28 mouse cellular contexts compared by ENCODE assay signal in the genomic region with DNA sequence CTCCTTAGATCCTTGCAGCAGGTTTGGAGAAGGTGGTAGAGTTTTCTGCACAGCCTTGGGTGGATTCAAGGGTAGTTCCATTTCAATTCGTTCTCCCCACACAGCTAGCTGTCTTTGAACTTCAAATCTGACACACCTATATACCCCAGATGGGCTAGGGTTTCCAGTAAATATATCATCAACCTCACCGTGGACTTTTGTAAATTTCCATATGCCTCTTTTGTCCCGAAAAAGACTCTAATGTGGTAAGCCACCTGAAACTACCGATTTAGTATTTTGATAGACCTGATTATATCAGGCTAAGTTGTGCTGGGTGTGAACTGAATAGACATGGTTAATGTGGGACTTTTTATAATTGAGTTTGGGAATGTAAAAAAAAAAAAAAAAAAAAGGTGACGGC. TPM values are rescaled to one million over a fixed set of nuclear protein-coding genes. Genes with fewer than 3 reads are reported as not detected.
DNase-seq lines count a peak whose midpoint lies in the region; ATAC-seq and TF ChIP-seq lines count a peak whose summit lies in the region.
"Had no signal": no experiment of that assay in that cellular context is flagged by ENCODE, and none has a peak within 500 bp of the region (broad histone marks: within the 10 kb centered on the region; RNA-seq: fewer than 3 reads in every experiment).

No protein-coding gene starts in this region.

- H3K9me3 ChIP-seq in heart, embryonic 16.5 days (replicated peaks; ENCODE audit: control insufficient read depth, low read length), result no peaks in the 10 kb centered on the region
- H3K9me3 ChIP-seq: embryonic facial prominence, embryonic 13.5 days; embryonic facial prominence, embryonic 15.5 days; forebrain, embryonic 10.5 days; forebrain, embryonic 12.5 days had no signal

- H3K4me2 ChIP-seq in heart, embryonic 16.5 days (ENCODE audit: low read depth, low read length), result no peak overlapping the region
- H3K4me2 ChIP-seq: embryonic facial prominence, embryonic 13.5 days; embryonic facial prominence, embryonic 15.5 days; forebrain, embryonic 12.5 days had no signal

- no peak for ATAC-seq in heart, embryonic 16.5 days (replicated peaks; ENCODE audit: extremely low read depth, insufficient read depth, low FRiP score)
- peak; percentile 19 for ATAC-seq in activated CD4-positive, CD25-positive, alpha-beta regulatory T cell, adult 4 months
- ATAC-seq: forebrain, embryonic 14.5 days; forebrain, embryonic 16.5 days; Patski had no signal

- no peaks in the 10 kb centered on the region for H3K4me1 ChIP-seq in heart, embryonic 16.5 days (ENCODE audit: control insufficient read depth, insufficient read depth, low read length)
- peaks cover 38% of the 10 kb centered on the region for H3K4me1 ChIP-seq in thymus, adult 2 months (replicated peaks; ENCODE audit: control insufficient read depth, insufficient read depth, low read length)
- H3K4me1 ChIP-seq: embryonic facial prominence, embryonic 13.5 days; embryonic facial prominence, embryonic 15.5 days had no signal

- no peak overlapping the region for H3K9ac ChIP-seq in heart, embryonic 16.5 days (ENCODE audit: low read length)
- H3K9ac ChIP-seq: embryonic facial prominence, embryonic 13.5 days; embryonic facial prominence, embryonic 15.5 days; forebrain, embryonic 12.5 days had no signal

- H3K27me3 ChIP-seq in heart, embryonic 16.5 days (ENCODE audit: control insufficient read depth, insufficient read depth, low read length), result no peaks in the 10 kb centered on the region
- no peaks in the 10 kb centered on the region for H3K27me3 ChIP-seq in thymus, adult 2 months (ENCODE audit: control insufficient read depth, insufficient read depth, low read length)
- H3K27me3 ChIP-seq: CH12.LX; embryonic facial prominence, embryonic 13.5 days; embryonic facial prominence, embryonic 15.5 days; Patski had no signal

- no peaks in the 10 kb centered on the region for H3K36me3 ChIP-seq in heart, embryonic 16.5 days (ENCODE audit: control insufficient read depth, insufficient read depth)
- H3K36me3 ChIP-seq in thymus, adult 2 months (ENCODE audit: control insufficient read depth, insufficient read depth, low read length), result no peaks in the 10 kb centered on the region
- H3K36me3 ChIP-seq: embryonic facial prominence, embryonic 13.5 days; embryonic facial prominence, embryonic 15.5 days; forebrain, embryonic 10.5 days; forebrain, embryonic 12.5 days; G1E had no signal

- no peak overlapping the region for H3K4me3 ChIP-seq in heart, embryonic 16.5 days (ENCODE audit: low read length)
- H3K4me3 ChIP-seq in thymus, adult 2 months (ENCODE audit: control insufficient read depth, insufficient read depth, low read length), result peak overlapping the region; percentile 21
- H3K4me3 ChIP-seq: embryonic facial prominence, embryonic 13.5 days; embryonic facial prominence, embryonic 15.5 days; erythroblast, embryonic 14.5 days; forebrain, embryonic 10.5 days; forebrain, embryonic 12.5 days had no signal

- TF ChIP-seq CTCF in thymus, adult 2 months (IDR thresholded peaks at IDR 0.05; ENCODE audit: borderline replicate concordance, control insufficient read depth, extremely low read depth, insufficient read depth, low read length, poor library complexity), result no peak

- peak overlapping the region; percentile 42; the same call in 1 of the 2 replicates for H3K27ac ChIP-seq in heart, embryonic 16.5 days (ENCODE audit: low read length)
- H3K27ac ChIP-seq in thymus, adult 2 months (ENCODE audit: control insufficient read depth, insufficient read depth, low read length), result peak overlapping the region; percentile 94
- H3K27ac ChIP-seq: embryonic facial prominence, embryonic 13.5 days; embryonic facial prominence, embryonic 15.5 days; forebrain, embryonic 10.5 days; forebrain, embryonic 12.5 days had no signal

- TF ChIP-seq POLR2A in thymus, adult 2 months (IDR thresholded peaks at IDR 0.05; ENCODE audit: control insufficient read depth, extremely low read depth, insufficient read depth, low read length, poor library complexity), result no peak

- intact Hi-C loops in heart, postnatal 10 days (cut with DNase I), result no loop called here

- no peak for DNase-seq in heart, adult 9 months (ENCODE audit: low spot score in 2 of 2)
- no peak for DNase-seq in thymus, adult 2 months
- no peak for DNase-seq in thymus, adult 18-20 months
- DNase-seq in CD4-positive helper T cell, adult 2 months (ENCODE audit: low read depth, low spot score), result peak; percentile 73
- no peak for DNase-seq in heart, postnatal 10 days
- DNase-seq in right cerebral cortex, postnatal 14 days, result no peak
- DNase-seq: adrenal gland, adult 2 months; adrenal gland, postnatal 10 days; adrenal gland, postnatal 25 days; cerebellum, adult 11 months; cerebellum, adult 18-20 months; cerebellum, adult 8-10 months; cerebellum, adult 9-11 months; cerebellum, postnatal 14 days; cerebellum, postnatal 36 days; embryo, embryonic 11 days had no signal

- 70% methylated on average over 5 of the region's 5 CpGs for WGBS in heart, embryonic 16.5 days
- WGBS in thymus, adult 2 months, result 10% methylated on average over 5 of the region's 5 CpGs

RNA-seq across cellular contexts. Expression of a gene that starts 46.6 kb away (rescaled TPM):
- 14.0 and 34.0 TPM in 2 replicates for polyA plus RNA-seq in heart, embryonic 16.5 days (2015; fragmentation: Nextera tagmentation; extraction: Ambion mirVana)
- polyA plus RNA-seq in thymus, adult 2 months (2012; rRNA removed), result 873 and 1,043 TPM in 2 replicates
- polyA plus RNA-seq in activated CD4-positive, CD25-positive, alpha-beta regulatory T cell, adult 4 months (2017; shearing (Covaris generic)), result 10 to 100 TPM; 41.0 to 63.4 TPM
- total RNA-seq in heart, postnatal 10 days (2021), result 10 to 100 TPM; 28.9 to 35.1 TPM
- total RNA-seq: CH12.LX had no signal
- polyA plus RNA-seq: G1E had no signal

Comparison
In these comparisons a context has a peak if more than half of its experiments do, and no peak if none do; other contexts are left out.
1. RNA of a gene that starts 46.6 kb away (polyA plus RNA-seq): 873 to 1,043 TPM in thymus, adult 2 months; 41.0 to 63.4 TPM in activated CD4-positive, CD25-positive, alpha-beta regulatory T cell, adult 4 months and 14.0 to 34.0 TPM in heart, embryonic 16.5 days; every median in the first group is over 10 times any median in the second.